Mouse (Mus musculus) liver, embryonic 16.5 days (tissue): ENCODE results near the gene Per1. TPM values are rescaled to one million over a fixed set of nuclear protein-coding genes. Genes with fewer than 3 reads are reported as not detected.
A peak's percentile ranks its signal among the peaks of the same experiment; 100 is the strongest.

ENCODE experiments used
- ATAC-seq: fragments of 200-750 bp; cut with Nextera tagmentation; 2 replicates; pipeline ENCODE4 v1.8.0; 2017; ENCODE audit warnings: low read depth, mild to moderate bottlenecking, moderate number of reproducible peaks, moderate library complexity
- H3K27ac ChIP-seq: fragments of 300-500 bp; sonication (generic); 2 replicates; pipeline ENCODE4 v1.5.1; 2014; ENCODE audit warnings: mild to moderate bottlenecking, low read length
- H3K27me3 ChIP-seq: fragments of 300-500 bp; sonication (generic); 2 replicates; pipeline ENCODE4 v1.6.1; 2014; ENCODE audit warnings: low read depth, low read length, mixed read lengths; ENCODE audit not compliant: control insufficient read depth, insufficient read depth
- H3K36me3 ChIP-seq: fragments of 300-500 bp; sonication (generic); 2 replicates; pipeline ENCODE4 v1.6.1; 2014; ENCODE audit warnings: mild to moderate bottlenecking; ENCODE audit not compliant: control insufficient read depth, insufficient read depth
- H3K4me1 ChIP-seq: fragments of 300-500 bp; sonication (generic); 2 replicates; pipeline ENCODE4 v1.6.1; 2014; ENCODE audit warnings: low read depth, low read length, mixed read lengths; ENCODE audit not compliant: control insufficient read depth
- H3K4me2 ChIP-seq: fragments of 300-500 bp; sonication (generic); 2 replicates; pipeline ENCODE4 v1.6.1; 2014; ENCODE audit warnings: low read depth, low read length, mixed read lengths
- H3K4me3 ChIP-seq: fragments of 300-500 bp; sonication (generic); 2 replicates; pipeline ENCODE4 v1.5.1; 2014; ENCODE audit warnings: low read depth, mild to moderate bottlenecking, low read length
- H3K9ac ChIP-seq: fragments of 300-500 bp; sonication (generic); 2 replicates; pipeline ENCODE4 v1.6.1; 2014; ENCODE audit warnings: low read depth, low read length
- H3K9me3 ChIP-seq: fragments of 300-500 bp; sonication (generic); replicated peaks from 2 replicates; pipeline ENCODE4 v1.6.1; 2016; ENCODE audit warnings: low read length; ENCODE audit not compliant: control insufficient read depth
- WGBS: fragments of 180-500 bp; shearing (Covaris S2); extraction: QIAGEN DNeasy Blood & Tissue Kit; methylation state at CpG from one replicate; pipeline ENCODE4 v1.1.7; 2014; ENCODE audit not compliant: insufficient replicate concordance; 5-methylcytosine and 5-hydroxymethylcytosine counted together
- polyA plus RNA-seq: library from polyadenylated mRNA; unstranded; fragments of >200 nt; fragmentation: Nextera tagmentation; extraction: Ambion mirVana; gene quantifications from 2 replicates; pipeline ENCODE4 v1.2.1, GENCODE M21; 2015

Gene Per1
- polyA plus RNA-seq, 1 experiment from 2014 or later = 8.5 TPM

DNA sequence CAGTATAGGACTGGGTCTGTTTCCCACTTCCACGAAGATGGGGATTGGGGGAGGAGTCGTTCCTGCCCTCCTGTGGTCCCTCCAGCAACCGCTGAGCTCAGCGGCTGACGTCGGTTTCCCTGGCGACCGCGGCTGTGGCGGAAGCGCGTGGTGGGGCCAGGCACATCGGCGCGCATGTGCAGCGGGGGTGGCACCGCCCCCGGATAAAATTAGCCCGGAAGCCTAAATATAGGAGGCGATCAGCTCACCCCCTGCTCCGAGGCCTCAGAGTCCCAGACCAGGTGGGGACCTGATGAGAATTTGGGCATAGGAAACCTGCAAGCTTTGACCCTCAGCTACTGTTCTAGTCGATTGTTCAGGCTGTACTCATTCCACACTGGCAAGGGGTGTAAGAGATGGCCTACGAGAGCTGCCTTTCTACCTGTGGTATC lies 4.9 kb downstream of the Per1 start:
- Histone ChIP-seq H3K9me3 (no peaks in the 10 kb centered on the region), H3K4me3 (peak overlapping the region; percentile 67), H3K9ac (peak overlapping the region; percentile 74), H3K27me3 (no peaks in the 10 kb centered on the region), H3K27ac (peak overlapping the region; percentile 88), H3K4me1 (peaks cover 54% of the 10 kb centered on the region), H3K4me2 (peak overlapping the region; percentile 96), H3K36me3 (peaks cover 40% of the 10 kb centered on the region)
- 0 out of 2 replicates have a peak, but pooled peaks have one; percentile 1 for ATAC-seq
- WGBS = 2% methylated on average over 23 of the region's 23 CpGs

DNA sequence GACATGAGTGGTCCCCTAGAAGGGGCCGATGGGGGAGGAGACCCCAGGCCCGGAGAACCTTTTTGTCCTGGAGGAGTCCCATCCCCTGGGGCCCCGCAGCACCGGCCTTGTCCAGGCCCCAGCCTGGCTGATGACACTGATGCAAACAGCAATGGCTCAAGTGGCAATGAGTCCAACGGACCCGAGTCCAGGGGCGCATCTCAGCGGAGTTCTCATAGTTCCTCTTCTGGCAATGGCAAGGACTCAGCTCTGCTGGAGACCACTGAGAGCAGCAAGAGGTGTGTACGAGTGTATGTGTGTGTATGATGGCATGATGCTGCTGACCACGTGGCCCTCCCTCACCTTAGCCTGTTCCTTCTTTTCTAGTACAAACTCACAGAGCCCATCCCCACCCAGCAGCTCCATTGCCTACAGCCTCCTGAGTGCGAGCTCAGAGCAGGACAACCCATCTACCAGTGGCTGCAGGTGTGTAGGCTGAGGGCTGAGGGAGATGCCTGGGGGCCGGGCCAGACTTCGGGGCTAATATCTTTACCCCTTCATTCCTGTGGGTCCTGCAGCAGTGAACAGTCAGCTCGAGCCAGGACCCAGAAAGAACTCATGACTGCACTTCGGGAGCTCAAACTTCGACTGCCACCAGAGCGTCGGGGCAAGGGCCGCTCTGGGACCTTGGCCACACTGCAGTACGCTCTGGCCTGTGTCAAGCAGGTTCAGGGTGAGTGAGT lies 5.8 kb downstream of the Per1 start:
- H3K4me1 ChIP-seq = peaks cover 49% of the 10 kb centered on the region
- peak overlapping the region; percentile 96 for H3K4me2 ChIP-seq
- 74% methylated on average over 20 of the region's 20 CpGs for WGBS
- ATAC-seq = no peak
- H3K27ac ChIP-seq = peak overlapping the region; percentile 10
- H3K9ac ChIP-seq = peak overlapping the region; percentile 1; the same call in 1 of the 2 replicates
- H3K27me3 ChIP-seq = no peaks in the 10 kb centered on the region
- H3K36me3 ChIP-seq = peaks cover 49% of the 10 kb centered on the region
- no peaks in the 10 kb centered on the region for H3K9me3 ChIP-seq
- peak overlapping the region; percentile 67 for H3K4me3 ChIP-seq

DNA sequence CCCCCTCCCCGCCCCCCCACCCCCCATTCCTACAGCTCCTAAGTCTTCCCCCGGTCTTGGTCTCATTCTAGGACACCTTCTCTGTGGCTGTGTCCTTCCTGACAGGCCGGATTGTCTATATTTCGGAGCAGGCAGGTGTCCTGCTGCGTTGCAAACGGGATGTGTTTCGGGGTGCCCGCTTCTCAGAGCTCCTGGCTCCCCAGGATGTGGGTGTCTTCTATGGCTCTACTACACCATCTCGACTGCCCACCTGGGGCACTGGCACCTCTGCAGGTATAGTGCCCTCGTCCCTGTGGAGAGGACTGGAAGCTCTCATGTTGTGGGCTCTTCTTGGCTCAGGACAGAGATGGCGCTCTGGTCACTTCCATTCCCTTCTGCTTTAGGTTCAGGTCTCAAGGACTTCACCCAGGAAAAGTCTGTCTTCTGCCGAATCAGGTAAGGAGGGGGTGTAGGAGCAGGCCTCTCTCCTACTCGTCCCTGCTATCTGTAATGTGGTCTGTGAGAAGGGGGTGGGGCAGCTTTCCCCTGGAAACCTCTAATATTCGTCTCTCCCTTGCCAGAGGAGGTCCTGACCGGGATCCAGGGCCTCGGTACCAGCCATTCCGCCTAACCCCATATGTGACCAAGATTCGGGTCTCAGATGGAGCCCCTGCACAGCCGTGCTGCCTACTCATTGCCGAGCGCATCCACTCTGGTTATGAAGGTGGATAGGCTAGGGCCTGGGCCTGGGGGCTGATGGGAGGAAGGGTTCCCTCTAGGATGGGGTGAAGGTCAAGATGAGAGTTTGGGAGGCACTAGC lies 6.8 kb downstream of the Per1 start:
- Histone ChIP-seq H3K27ac (no peak overlapping the region), H3K4me2 (no peak overlapping the region), H3K27me3 (no peaks in the 10 kb centered on the region), H3K4me3 (no peak overlapping the region), H3K9ac (no peak overlapping the region), H3K4me1 (peaks cover 38% of the 10 kb centered on the region), H3K9me3 (no peaks in the 10 kb centered on the region), H3K36me3 (peaks cover 53% of the 10 kb centered on the region)
- ATAC-seq = no peak
- 82% methylated on average over 21 of the region's 21 CpGs for WGBS

DNA sequence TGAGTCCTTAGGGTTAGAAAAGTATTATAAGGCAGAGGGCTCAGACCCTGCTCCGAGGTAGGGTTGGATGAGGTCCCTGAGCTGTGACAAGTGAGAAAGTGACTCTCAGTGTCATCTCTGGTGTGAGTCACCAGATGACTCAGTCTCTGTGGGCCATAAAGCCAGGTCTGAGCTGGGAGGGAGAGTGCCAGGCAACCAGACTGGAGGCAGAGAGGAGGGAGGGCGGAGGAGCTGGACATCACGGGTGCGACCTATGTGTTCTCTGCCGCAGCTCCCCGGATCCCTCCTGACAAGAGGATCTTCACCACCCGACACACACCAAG lies 7.3 kb downstream of the Per1 start:
- no peak for ATAC-seq
- no peak overlapping the region for H3K27ac ChIP-seq
- 91% methylated on average over 7 of the region's 7 CpGs for WGBS
- H3K27me3 ChIP-seq = no peaks in the 10 kb centered on the region
- H3K9me3 ChIP-seq = no peaks in the 10 kb centered on the region
- H3K9ac ChIP-seq = no peak overlapping the region
- no peak overlapping the region for H3K4me3 ChIP-seq
- no peak overlapping the region for H3K4me2 ChIP-seq
- H3K4me1 ChIP-seq = peaks cover 33% of the 10 kb centered on the region
- peaks cover 55% of the 10 kb centered on the region for H3K36me3 ChIP-seq

DNA sequence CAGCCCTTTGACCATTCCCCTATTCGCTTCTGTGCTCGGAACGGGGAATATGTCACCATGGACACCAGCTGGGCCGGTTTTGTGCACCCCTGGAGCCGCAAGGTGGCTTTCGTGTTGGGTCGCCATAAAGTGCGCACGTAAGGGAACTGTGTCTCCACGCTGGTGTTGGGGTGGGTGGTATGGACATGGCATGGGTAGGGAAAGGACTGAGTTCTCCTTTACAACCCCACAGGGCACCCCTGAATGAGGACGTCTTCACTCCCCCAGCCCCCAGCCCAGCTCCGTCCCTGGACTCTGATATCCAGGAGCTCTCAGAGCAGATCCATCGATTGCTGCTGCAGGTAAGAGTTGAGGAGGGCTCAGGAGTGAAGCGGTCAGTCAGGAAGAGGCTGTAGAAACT lies 8.1 kb downstream of the Per1 start:
- ATAC-seq = no peak
- Histone ChIP-seq H3K4me2 (no peak overlapping the region), H3K27ac (no peak overlapping the region), H3K27me3 (no peaks in the 10 kb centered on the region), H3K4me3 (no peak overlapping the region), H3K9ac (no peak overlapping the region), H3K36me3 (peaks cover 59% of the 10 kb centered on the region), H3K4me1 (peaks cover 26% of the 10 kb centered on the region), H3K9me3 (no peaks in the 10 kb centered on the region)
- WGBS = 87% methylated on average over 14 of the region's 14 CpGs

DNA sequence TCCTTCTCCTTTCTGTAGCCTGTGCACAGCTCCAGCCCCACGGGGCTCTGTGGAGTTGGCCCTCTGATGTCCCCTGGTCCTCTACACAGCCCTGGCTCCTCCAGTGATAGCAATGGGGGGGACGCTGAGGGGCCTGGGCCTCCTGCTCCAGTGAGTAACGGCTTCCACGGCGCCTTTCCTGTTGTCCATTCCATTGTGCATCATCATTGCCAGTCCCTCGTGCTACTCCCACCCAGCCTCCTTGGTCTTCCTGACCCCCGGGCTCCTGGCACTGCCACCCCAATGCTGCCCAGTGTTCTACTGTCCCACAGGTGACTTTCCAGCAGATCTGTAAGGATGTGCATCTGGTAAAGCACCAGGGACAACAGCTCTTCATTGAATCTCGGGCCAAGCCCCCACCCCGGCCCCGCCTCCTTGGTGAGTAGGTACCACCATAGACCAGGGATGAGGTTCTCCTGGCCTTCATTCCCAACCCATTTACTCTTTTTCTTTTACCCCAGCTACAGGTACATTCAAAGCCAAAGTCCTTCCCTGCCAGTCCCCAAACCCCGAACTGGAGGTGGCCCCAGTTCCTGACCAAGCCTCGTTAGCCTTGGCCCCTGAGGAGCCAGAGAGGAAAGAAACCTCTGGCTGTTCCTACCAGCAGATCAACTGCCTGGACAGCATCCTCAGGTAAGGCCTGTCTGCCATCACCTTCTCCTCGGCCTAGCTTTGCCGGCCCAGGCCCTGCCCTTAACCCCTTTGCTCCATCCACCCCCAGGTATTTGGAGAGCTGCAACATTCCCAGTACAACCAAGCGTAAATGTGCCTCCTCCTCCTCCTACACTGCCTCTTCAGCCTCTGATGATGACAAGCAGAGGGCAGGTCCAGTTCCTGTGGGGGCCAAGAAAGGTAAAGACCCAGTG lies 8.8 kb downstream of the Per1 start:
- Histone ChIP-seq H3K27me3 (no peaks in the 10 kb centered on the region), H3K27ac (no peak overlapping the region), H3K4me1 (peaks cover 20% of the 10 kb centered on the region), H3K4me3 (no peak overlapping the region), H3K36me3 (peaks cover 62% of the 10 kb centered on the region), H3K9ac (no peak overlapping the region), H3K4me2 (no peak overlapping the region), H3K9me3 (no peaks in the 10 kb centered on the region)
- 81% methylated on average over 15 of the region's 15 CpGs for WGBS
- ATAC-seq = no peak

DNA sequence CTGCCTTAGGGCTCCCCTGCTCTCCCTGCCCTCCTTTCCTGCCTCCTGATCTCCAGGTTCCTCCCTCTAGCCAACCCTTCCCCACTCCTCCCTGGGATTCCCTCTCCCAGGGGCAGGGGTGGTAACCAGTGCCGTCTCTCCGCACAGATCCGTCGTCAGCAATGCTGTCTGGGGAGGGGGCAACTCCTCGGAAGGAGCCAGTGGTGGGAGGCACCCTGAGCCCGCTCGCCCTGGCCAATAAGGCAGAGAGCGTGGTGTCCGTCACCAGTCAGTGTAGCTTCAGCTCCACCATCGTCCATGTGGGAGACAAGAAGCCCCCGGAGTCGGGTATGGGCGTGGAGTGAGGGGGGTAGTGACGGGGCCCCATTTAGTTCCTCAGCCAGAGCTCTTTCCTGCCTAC lies 9.5 kb downstream of the Per1 start:
- Histone ChIP-seq H3K36me3 (peaks cover 65% of the 10 kb centered on the region), H3K27ac (no peak overlapping the region), H3K9me3 (no peaks in the 10 kb centered on the region), H3K27me3 (no peaks in the 10 kb centered on the region), H3K4me2 (no peak overlapping the region), H3K9ac (no peak overlapping the region), H3K4me3 (no peak overlapping the region), H3K4me1 (peaks cover 14% of the 10 kb centered on the region)
- WGBS = 87% methylated on average over 14 of the region's 14 CpGs
- ATAC-seq = no peak

DNA sequence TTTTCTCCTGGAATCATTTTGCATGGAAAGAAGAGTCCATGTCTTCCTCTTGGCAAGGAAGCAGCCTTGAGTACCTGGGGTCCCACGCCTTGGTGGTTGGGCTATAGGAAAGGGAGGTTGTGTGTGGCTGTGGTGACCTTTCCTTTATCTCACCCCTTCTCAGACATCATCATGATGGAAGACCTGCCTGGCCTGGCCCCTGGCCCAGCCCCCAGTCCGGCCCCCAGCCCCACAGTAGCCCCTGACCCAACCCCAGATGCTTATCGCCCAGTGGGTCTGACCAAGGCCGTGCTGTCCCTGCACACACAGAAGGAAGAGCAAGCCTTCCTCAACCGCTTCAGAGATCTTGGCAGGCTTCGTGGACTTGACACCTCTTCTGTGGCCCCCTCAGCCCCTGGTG lies 10.2 kb downstream of the Per1 start:
- H3K27me3 ChIP-seq = no peaks in the 10 kb centered on the region
- no peak overlapping the region for H3K9ac ChIP-seq
- H3K36me3 ChIP-seq = peaks cover 65% of the 10 kb centered on the region
- H3K4me2 ChIP-seq = no peak overlapping the region
- H3K4me1 ChIP-seq = peaks cover 10% of the 10 kb centered on the region
- H3K9me3 ChIP-seq = no peaks in the 10 kb centered on the region
- H3K27ac ChIP-seq = no peak overlapping the region
- no peak overlapping the region for H3K4me3 ChIP-seq
- no peak for ATAC-seq
- 64% methylated on average over 6 of the region's 6 CpGs for WGBS
